Mouse (Mus musculus): ENCODE measurements around the gene Grin3a. TPM values are rescaled to one million over a fixed set of nuclear protein-coding genes. Genes with fewer than 3 reads are reported as not detected.

Gene Grin3a
- polyA plus RNA-seq, 1 experiment from 2014 or later, result 0.62 TPM

GRCm38 (mm10) chr4:49676790-49677189, 168.8 kb downstream of the Grin3a start:
- Histone ChIP-seq H3K4me3 (ENCODE audit: control insufficient read depth in 1 of 2, insufficient read depth in 1 of 2, low read depth in 1 of 2, low read length in 2 of 2) (no peak overlapping the region), H3K4me1 (ENCODE audit: control insufficient read depth in 2 of 2, insufficient read depth in 2 of 2, low read length in 2 of 2) (no peaks in the 10 kb centered on the region), H3K9me3 (ENCODE audit: control insufficient read depth, low read length) (no peaks in the 10 kb centered on the region), H3K9ac (ENCODE audit: low read length) (no peak overlapping the region), H3K36me3 (ENCODE audit: control insufficient read depth, insufficient read depth, low read length) (no peaks in the 10 kb centered on the region), H3K4me2 (ENCODE audit: low read length) (no peak overlapping the region), H3K27me3 (ENCODE audit: control insufficient read depth, insufficient read depth, low read length) (no peaks in the 10 kb centered on the region), H3K27ac (replicated peaks in 1 of 2; ENCODE audit: control insufficient read depth in 1 of 2, insufficient read depth in 1 of 2, low read depth in 2 of 2, low read length in 2 of 2) (no peak overlapping the region)
- no peak for ATAC-seq (ENCODE audit: insufficient number of reproducible peaks, insufficient read depth, low FRiP score, low read depth)
- 78% methylated on average over 7 of the region's 7 CpGs for WGBS

GRCm38 (mm10) chr4:49676071-49676470, 169.5 kb downstream of the Grin3a start:
- Histone ChIP-seq H3K4me3 (ENCODE audit: control insufficient read depth in 1 of 2, insufficient read depth in 1 of 2, low read depth in 1 of 2, low read length in 2 of 2) (no peak overlapping the region), H3K9ac (ENCODE audit: low read length) (no peak overlapping the region), H3K27me3 (ENCODE audit: control insufficient read depth, insufficient read depth, low read length) (no peaks in the 10 kb centered on the region), H3K4me2 (ENCODE audit: low read length) (no peak overlapping the region), H3K36me3 (ENCODE audit: control insufficient read depth, insufficient read depth, low read length) (no peaks in the 10 kb centered on the region), H3K27ac (replicated peaks in 1 of 2; ENCODE audit: control insufficient read depth in 1 of 2, insufficient read depth in 1 of 2, low read depth in 2 of 2, low read length in 2 of 2) (no peak overlapping the region), H3K9me3 (ENCODE audit: control insufficient read depth, low read length) (no peaks in the 10 kb centered on the region), H3K4me1 (ENCODE audit: control insufficient read depth in 2 of 2, insufficient read depth in 2 of 2, low read length in 2 of 2) (no peaks in the 10 kb centered on the region)
- 66% methylated on average over 6 of the region's 6 CpGs for WGBS
- ATAC-seq (ENCODE audit: insufficient number of reproducible peaks, insufficient read depth, low FRiP score, low read depth), result no peak

- ATAC-seq (ENCODE audit: insufficient number of reproducible peaks, insufficient read depth, low FRiP score, low read depth), result no peak
- no peaks in the 10 kb centered on the region for H3K27me3 ChIP-seq (ENCODE audit: control insufficient read depth, insufficient read depth, low read length)
- 44% methylated on average over 5 of the region's 5 CpGs for WGBS
Observed at GRCm38 (mm10) chr4:49664850-49665249, 180.7 kb downstream of the Grin3a start.

GRCm38 (mm10) chr4:49662231-49662630, 183.3 kb downstream of the Grin3a start:
- Histone ChIP-seq H3K27ac (replicated peaks in 1 of 2; ENCODE audit: control insufficient read depth in 1 of 2, insufficient read depth in 1 of 2, low read depth in 2 of 2, low read length in 2 of 2) (no peak overlapping the region), H3K4me2 (ENCODE audit: low read length) (no peak overlapping the region), H3K9me3 (ENCODE audit: control insufficient read depth, low read length) (no peaks in the 10 kb centered on the region), H3K4me3 (ENCODE audit: control insufficient read depth in 1 of 2, insufficient read depth in 1 of 2, low read depth in 1 of 2, low read length in 2 of 2) (no peak overlapping the region), H3K27me3 (ENCODE audit: control insufficient read depth, insufficient read depth, low read length) (no peaks in the 10 kb centered on the region), H3K9ac (ENCODE audit: low read length) (no peak overlapping the region), H3K4me1 (ENCODE audit: control insufficient read depth in 2 of 2, insufficient read depth in 2 of 2, low read length in 2 of 2) (peaks cover 0 to 3% of the 10 kb centered on the region in 2 experiments; a peak in 1 of 4 replicates), H3K36me3 (ENCODE audit: control insufficient read depth, insufficient read depth, low read length) (peaks cover 55% of the 10 kb centered on the region)
- no peak for ATAC-seq (ENCODE audit: insufficient number of reproducible peaks, insufficient read depth, low FRiP score, low read depth)
- WGBS, result 87% methylated on average over 4 of the region's 4 CpGs

More at GRCm38 (mm10) chr4:49664850-49665249, 180.7 kb downstream of the Grin3a start:
- H3K9ac ChIP-seq (ENCODE audit: low read length), result no peak overlapping the region
- H3K4me1 ChIP-seq (ENCODE audit: control insufficient read depth in 2 of 2, insufficient read depth in 2 of 2, low read length in 2 of 2), result peaks cover 0 to 3% of the 10 kb centered on the region in 2 experiments; a peak in 1 of 4 replicates
- H3K4me3 ChIP-seq (ENCODE audit: control insufficient read depth in 1 of 2, insufficient read depth in 1 of 2, low read depth in 1 of 2, low read length in 2 of 2), result no peak overlapping the region
- peaks cover 35% of the 10 kb centered on the region for H3K36me3 ChIP-seq (ENCODE audit: control insufficient read depth, insufficient read depth, low read length)
- no peaks in the 10 kb centered on the region for H3K9me3 ChIP-seq (ENCODE audit: control insufficient read depth, low read length)
- no peak overlapping the region for H3K4me2 ChIP-seq (ENCODE audit: low read length)
- no peak overlapping the region for H3K27ac ChIP-seq (replicated peaks in 1 of 2; ENCODE audit: control insufficient read depth in 1 of 2, insufficient read depth in 1 of 2, low read depth in 2 of 2, low read length in 2 of 2)

GRCm38 (mm10) chr4:49661664-49662063, 183.9 kb downstream of the Grin3a start:
- Histone ChIP-seq H3K27ac (replicated peaks in 1 of 2; ENCODE audit: control insufficient read depth in 1 of 2, insufficient read depth in 1 of 2, low read depth in 2 of 2, low read length in 2 of 2) (no peak overlapping the region), H3K9me3 (ENCODE audit: control insufficient read depth, low read length) (no peaks in the 10 kb centered on the region), H3K27me3 (ENCODE audit: control insufficient read depth, insufficient read depth, low read length) (no peaks in the 10 kb centered on the region), H3K9ac (ENCODE audit: low read length) (no peak overlapping the region), H3K4me1 (ENCODE audit: control insufficient read depth in 2 of 2, insufficient read depth in 2 of 2, low read length in 2 of 2) (peaks cover 0 to 3% of the 10 kb centered on the region in 2 experiments; a peak in 1 of 4 replicates), H3K4me3 (ENCODE audit: control insufficient read depth in 1 of 2, insufficient read depth in 1 of 2, low read depth in 1 of 2, low read length in 2 of 2) (no peak overlapping the region), H3K4me2 (ENCODE audit: low read length) (no peak overlapping the region), H3K36me3 (ENCODE audit: control insufficient read depth, insufficient read depth, low read length) (peaks cover 61% of the 10 kb centered on the region)
- WGBS, result 96% methylated on average over 9 of the region's 9 CpGs
- no peak for ATAC-seq (ENCODE audit: insufficient number of reproducible peaks, insufficient read depth, low FRiP score, low read depth)

GRCm38 (mm10) chr4:49659421-49659820, 186.1 kb downstream of the Grin3a start:
- Histone ChIP-seq H3K4me1 (ENCODE audit: control insufficient read depth in 2 of 2, insufficient read depth in 2 of 2, low read length in 2 of 2) (no peaks in the 10 kb centered on the region), H3K4me3 (ENCODE audit: control insufficient read depth in 1 of 2, insufficient read depth in 1 of 2, low read depth in 1 of 2, low read length in 2 of 2) (no peak overlapping the region), H3K27me3 (ENCODE audit: control insufficient read depth, insufficient read depth, low read length) (no peaks in the 10 kb centered on the region), H3K36me3 (ENCODE audit: control insufficient read depth, insufficient read depth, low read length) (peaks cover 81% of the 10 kb centered on the region), H3K9ac (ENCODE audit: low read length) (no peak overlapping the region), H3K4me2 (ENCODE audit: low read length) (no peak overlapping the region), H3K9me3 (ENCODE audit: control insufficient read depth, low read length) (no peaks in the 10 kb centered on the region), H3K27ac (replicated peaks in 1 of 2; ENCODE audit: control insufficient read depth in 1 of 2, insufficient read depth in 1 of 2, low read depth in 2 of 2, low read length in 2 of 2) (no peak overlapping the region)
- 69% methylated on average over 1 of the region's 1 CpGs for WGBS
- no peak for ATAC-seq (ENCODE audit: insufficient number of reproducible peaks, insufficient read depth, low FRiP score, low read depth)

- no peak overlapping the region for H3K4me3 ChIP-seq (ENCODE audit: control insufficient read depth in 1 of 2, insufficient read depth in 1 of 2, low read depth in 1 of 2, low read length in 2 of 2)
- no peak for ATAC-seq (ENCODE audit: insufficient number of reproducible peaks, insufficient read depth, low FRiP score, low read depth)
- H3K9me3 ChIP-seq (ENCODE audit: control insufficient read depth, low read length), result no peaks in the 10 kb centered on the region
- peaks cover 88% of the 10 kb centered on the region for H3K36me3 ChIP-seq (ENCODE audit: control insufficient read depth, insufficient read depth, low read length)
- no peak overlapping the region for H3K27ac ChIP-seq (replicated peaks in 1 of 2; ENCODE audit: control insufficient read depth in 1 of 2, insufficient read depth in 1 of 2, low read depth in 2 of 2, low read length in 2 of 2)
- no peaks in the 10 kb centered on the region for H3K4me1 ChIP-seq (ENCODE audit: control insufficient read depth in 2 of 2, insufficient read depth in 2 of 2, low read length in 2 of 2)
- no peak overlapping the region for H3K4me2 ChIP-seq (ENCODE audit: low read length)
- H3K27me3 ChIP-seq (ENCODE audit: control insufficient read depth, insufficient read depth, low read length), result no peaks in the 10 kb centered on the region
- WGBS, result 37% methylated on average over 2 of the region's 2 CpGs
- no peak overlapping the region for H3K9ac ChIP-seq (ENCODE audit: low read length)
Observed at GRCm38 (mm10) chr4:49639913-49640312, 205.6 kb downstream of the Grin3a start.

GRCm38 (mm10) chr4:49637821-49638220, 207.7 kb downstream of the Grin3a start:
- H3K36me3 ChIP-seq (ENCODE audit: control insufficient read depth, insufficient read depth, low read length), result peaks cover 86% of the 10 kb centered on the region
- no peak overlapping the region for H3K9ac ChIP-seq (ENCODE audit: low read length)
- no peaks in the 10 kb centered on the region for H3K27me3 ChIP-seq (ENCODE audit: control insufficient read depth, insufficient read depth, low read length)
- no peak for ATAC-seq (ENCODE audit: insufficient number of reproducible peaks, insufficient read depth, low FRiP score, low read depth)
- no peak overlapping the region for H3K4me3 ChIP-seq (ENCODE audit: control insufficient read depth in 1 of 2, insufficient read depth in 1 of 2, low read depth in 1 of 2, low read length in 2 of 2)
- no peak overlapping the region for H3K27ac ChIP-seq (replicated peaks in 1 of 2; ENCODE audit: control insufficient read depth in 1 of 2, insufficient read depth in 1 of 2, low read depth in 2 of 2, low read length in 2 of 2)
- no peak overlapping the region for H3K4me2 ChIP-seq (ENCODE audit: low read length)
- no peaks in the 10 kb centered on the region for H3K9me3 ChIP-seq (ENCODE audit: control insufficient read depth, low read length)
- no peaks in the 10 kb centered on the region for H3K4me1 ChIP-seq (ENCODE audit: control insufficient read depth in 2 of 2, insufficient read depth in 2 of 2, low read length in 2 of 2)
- WGBS, result 89% methylated on average over 11 of the region's 11 CpGs
